Mouse (Mus musculus) neural tube, embryonic 12.5 days (tissue): ENCODE measurements at regions not wholly inside any gene's neighbourhood (a gene's known extent, or its start where the extent isn't known, plus 50 kb on each side); places are given as distances from the start of the nearest gene placed in this dataset.

Experiments used
- ATAC-seq: fragments of 200-750 bp; cut with Nextera tagmentation; 2 replicates; pipeline ENCODE4 v1.8.0; 2017; ENCODE audit warnings: low read depth, mild to moderate bottlenecking, moderate TSS enrichment, moderate library complexity; ENCODE audit not compliant: low FRiP score
- H3K27ac ChIP-seq: fragments of 300-500 bp; sonication (generic); 2 replicates; pipeline ENCODE4 v1.5.1; 2016
- H3K27me3 ChIP-seq: fragments of 300-500 bp; sonication (generic); replicated peaks from 2 replicates; pipeline ENCODE4 v1.6.1; 2016; ENCODE audit warnings: mild to moderate bottlenecking
- H3K36me3 ChIP-seq: fragments of 300-500 bp; sonication (generic); 2 replicates; pipeline ENCODE4 v1.6.1; 2016; ENCODE audit warnings: mild to moderate bottlenecking
- H3K4me1 ChIP-seq: fragments of 300-500 bp; sonication (generic); 2 replicates; pipeline ENCODE4 v1.6.1; 2016
- H3K4me2 ChIP-seq: fragments of 300-500 bp; sonication (generic); replicated peaks from 2 replicates; pipeline ENCODE4 v1.6.1; 2016; ENCODE audit warnings: mild to moderate bottlenecking
- H3K4me3 ChIP-seq: fragments of 300-500 bp; sonication (generic); 2 replicates; pipeline ENCODE4 v1.5.1; 2016
- H3K9ac ChIP-seq: fragments of 300-500 bp; sonication (generic); 2 replicates; pipeline ENCODE4 v1.6.1; 2016; ENCODE audit warnings: mild to moderate bottlenecking
- H3K9me3 ChIP-seq: fragments of 300-500 bp; sonication (generic); 2 replicates; pipeline ENCODE4 v1.6.1; 2016; ENCODE audit warnings: mild to moderate bottlenecking
- WGBS: fragments of 180-500 bp; shearing (Covaris S2); methylation state at CpG from one replicate; pipeline ENCODE4 v1.1.7; 2016; 5-methylcytosine and 5-hydroxymethylcytosine counted together

GRCm38 (mm10) chr13:80346980-80347649 lies 536.1 kb upstream of the Arrdc3 start:
- Histone ChIP-seq H3K9ac (no peak overlapping the region), H3K36me3 (no peaks in the 10 kb centered on the region), H3K4me1 (no peaks in the 10 kb centered on the region), H3K27ac (no peak overlapping the region), H3K4me3 (no peak overlapping the region), H3K9me3 (no peaks in the 10 kb centered on the region), H3K27me3 (no peaks in the 10 kb centered on the region), H3K4me2 (no peak overlapping the region)
- no peak for ATAC-seq
- 63% methylated on average over 2 of the region's 2 CpGs for WGBS

GRCm38 (mm10) chr13:80365964-80366363 lies 517.2 kb upstream of the Arrdc3 start:
- Histone ChIP-seq H3K9me3 (no peaks in the 10 kb centered on the region), H3K36me3 (no peaks in the 10 kb centered on the region), H3K27ac (no peak overlapping the region), H3K4me2 (no peak overlapping the region), H3K4me1 (no peaks in the 10 kb centered on the region), H3K4me3 (no peak overlapping the region), H3K9ac (no peak overlapping the region), H3K27me3 (no peaks in the 10 kb centered on the region)
- WGBS = 88% methylated on average over 2 of the region's 2 CpGs
- ATAC-seq = no peak

- Histone ChIP-seq H3K36me3 (no peaks in the 10 kb centered on the region), H3K4me2 (no peak overlapping the region), H3K27me3 (no peaks in the 10 kb centered on the region), H3K9me3 (no peaks in the 10 kb centered on the region), H3K27ac (no peak overlapping the region), H3K4me3 (no peak overlapping the region), H3K4me1 (no peaks in the 10 kb centered on the region), H3K9ac (no peak overlapping the region)
- WGBS = 86% methylated on average over 1 of the region's 1 CpGs
- ATAC-seq = no peak
Observed at GRCm38 (mm10) chr13:80370491-80370890, 512.7 kb upstream of the Arrdc3 start.

GRCm38 (mm10) chr13:80381280-80381965 lies 501.8 kb upstream of the Arrdc3 start:
- Histone ChIP-seq H3K4me2 (no peak overlapping the region), H3K27ac (no peak overlapping the region), H3K9me3 (no peaks in the 10 kb centered on the region), H3K4me3 (no peak overlapping the region), H3K27me3 (no peaks in the 10 kb centered on the region), H3K4me1 (no peaks in the 10 kb centered on the region), H3K9ac (no peak overlapping the region), H3K36me3 (no peaks in the 10 kb centered on the region)
- no peak for ATAC-seq
- 72% methylated on average over 4 of the region's 4 CpGs for WGBS

- Histone ChIP-seq H3K27me3 (no peaks in the 10 kb centered on the region), H3K4me2 (no peak overlapping the region), H3K9me3 (no peaks in the 10 kb centered on the region), H3K9ac (no peak overlapping the region), H3K36me3 (no peaks in the 10 kb centered on the region), H3K4me3 (no peak overlapping the region), H3K27ac (no peak overlapping the region), H3K4me1 (no peaks in the 10 kb centered on the region)
- no peak for ATAC-seq
- WGBS = 72% methylated on average over 2 of the region's 2 CpGs
Observed at GRCm38 (mm10) chr13:80381966-80382666, 501.1 kb upstream of the Arrdc3 start.

GRCm38 (mm10) chr13:80408928-80409327 lies 474.3 kb upstream of the Arrdc3 start:
- H3K36me3 ChIP-seq = no peaks in the 10 kb centered on the region
- no peaks in the 10 kb centered on the region for H3K27me3 ChIP-seq
- H3K9me3 ChIP-seq = no peaks in the 10 kb centered on the region
- H3K4me3 ChIP-seq = no peak overlapping the region
- no peaks in the 10 kb centered on the region for H3K4me1 ChIP-seq
- no peak overlapping the region for H3K4me2 ChIP-seq
- no peak overlapping the region for H3K27ac ChIP-seq
- H3K9ac ChIP-seq = no peak overlapping the region
- no peak for ATAC-seq

GRCm38 (mm10) chr13:80409790-80410433 lies 473.3 kb upstream of the Arrdc3 start:
- no peak overlapping the region for H3K4me3 ChIP-seq
- no peak for ATAC-seq
- no peaks in the 10 kb centered on the region for H3K36me3 ChIP-seq
- H3K27me3 ChIP-seq = no peaks in the 10 kb centered on the region
- H3K4me2 ChIP-seq = no peak overlapping the region
- no peaks in the 10 kb centered on the region for H3K4me1 ChIP-seq
- H3K27ac ChIP-seq = no peak overlapping the region
- H3K9me3 ChIP-seq = no peaks in the 10 kb centered on the region
- no peak overlapping the region for H3K9ac ChIP-seq

GRCm38 (mm10) chr13:80418480-80419183 lies 464.6 kb upstream of the Arrdc3 start:
- H3K27ac ChIP-seq = no peak overlapping the region
- ATAC-seq = no peak
- WGBS = 81% methylated on average over 3 of the region's 3 CpGs
- H3K27me3 ChIP-seq = no peaks in the 10 kb centered on the region
- H3K4me2 ChIP-seq = no peak overlapping the region
- H3K4me1 ChIP-seq = no peaks in the 10 kb centered on the region
- H3K9me3 ChIP-seq = no peaks in the 10 kb centered on the region
- H3K4me3 ChIP-seq = no peak overlapping the region
- no peak overlapping the region for H3K9ac ChIP-seq
- no peaks in the 10 kb centered on the region for H3K36me3 ChIP-seq

GRCm38 (mm10) chr13:80420341-80420740 lies 462.8 kb upstream of the Arrdc3 start:
- no peaks in the 10 kb centered on the region for H3K27me3 ChIP-seq
- ATAC-seq = no peak
- no peaks in the 10 kb centered on the region for H3K9me3 ChIP-seq
- H3K4me1 ChIP-seq = no peaks in the 10 kb centered on the region
- H3K27ac ChIP-seq = no peak overlapping the region
- H3K4me2 ChIP-seq = no peak overlapping the region
- no peak overlapping the region for H3K4me3 ChIP-seq
- H3K9ac ChIP-seq = no peak overlapping the region
- WGBS = 85% methylated on average over 2 of the region's 2 CpGs
- no peaks in the 10 kb centered on the region for H3K36me3 ChIP-seq
